31 mouse cellular contexts compared by ENCODE assay signal in genomic region chr11:82860759-82861158, GRCm38 (mm10). TPM values are rescaled to one million over a fixed set of nuclear protein-coding genes. Genes with fewer than 3 reads are reported as not detected.
DNase-seq lines count a peak whose midpoint lies in the region; ATAC-seq lines count a peak whose summit lies in the region.
"Had no signal": no experiment of that assay in that cellular context is flagged by ENCODE, and none has a peak within 500 bp of the region (broad histone marks: within the 10 kb centered on the region; RNA-seq: fewer than 3 reads in every experiment).

No protein-coding gene starts in this region.

- H3K27me3 ChIP-seq in kidney, embryonic 16.5 days (ENCODE audit: insufficient read depth, low read length): no peaks in the 10 kb centered on the region
- H3K27me3 ChIP-seq in midbrain, embryonic 15.5 days (replicated peaks): no peaks in the 10 kb centered on the region
- H3K27me3 ChIP-seq: CH12.LX; forebrain, embryonic 13.5 days; heart, embryonic 12.5 days; heart, embryonic 15.5 days; hindbrain, embryonic 12.5 days; hindbrain, embryonic 15.5 days; intestine, embryonic 15.5 days; Patski had no signal

- DNase-seq in kidney, adult 8-10 months: no peak
- DNase-seq in T-cell, adult 2 months (ENCODE audit: low spot score): no peak
- DNase-seq: adrenal gland, adult 2 months; adrenal gland, postnatal 14 days; B cell, adult 2 months; cerebellum, adult 11-12 months; cerebellum, adult 8-10 months; cerebellum, postnatal 10 days; cerebellum, postnatal 36 days; gastrocnemius, postnatal 10 days; gastrocnemius, postnatal 36 days; heart, adult 11 months; heart, postnatal 14 days; heart, postnatal 4 days had no signal

- no peak overlapping the region for H3K4me3 ChIP-seq in kidney, embryonic 16.5 days (ENCODE audit: low read length)
- no peak overlapping the region for H3K4me3 ChIP-seq in midbrain, embryonic 15.5 days
- H3K4me3 ChIP-seq: forebrain, embryonic 10.5 days; forebrain, embryonic 13.5 days; heart, embryonic 12.5 days; heart, embryonic 15.5 days; hindbrain, embryonic 12.5 days; hindbrain, embryonic 15.5 days; intestine, embryonic 15.5 days had no signal

- peak; percentile 31; the same call in 1 of the 2 replicates for ATAC-seq in kidney, embryonic 16.5 days (ENCODE audit: low FRiP score, low TSS enrichment)
- peak; percentile 53 for ATAC-seq in common myeloid progenitor, adult 5-6 weeks (replicated peaks; ENCODE audit: low read depth, poor library complexity, severe bottlenecking)
- ATAC-seq in hematopoietic stem cell, adult 5-6 weeks (replicated peaks in 1 of 2; ENCODE audit: insufficient read depth in 1 of 2, low FRiP score in 2 of 2, low TSS enrichment in 1 of 2, low read depth in 1 of 2, poor library complexity in 2 of 2, severe bottlenecking in 2 of 2): peak; percentile 17 to 32; a peak in 2 of 4 replicates
- ATAC-seq in midbrain, embryonic 15.5 days (replicated peaks): no peak
- ATAC-seq: forebrain, embryonic 13.5 days; forebrain, embryonic 16.5 days; Patski had no signal

- no peak overlapping the region for H3K9ac ChIP-seq in kidney, embryonic 16.5 days (replicated peaks; ENCODE audit: low read length)
- H3K9ac ChIP-seq in midbrain, embryonic 15.5 days: no peak overlapping the region
- H3K9ac ChIP-seq: forebrain, embryonic 13.5 days; heart, embryonic 12.5 days; heart, embryonic 15.5 days; hindbrain, embryonic 12.5 days; hindbrain, embryonic 15.5 days; intestine, embryonic 15.5 days had no signal

- peaks cover 18% of the 10 kb centered on the region for H3K4me1 ChIP-seq in kidney, embryonic 16.5 days (ENCODE audit: insufficient read depth, low read length)
- H3K4me1 ChIP-seq in midbrain, embryonic 15.5 days: peaks cover 16% of the 10 kb centered on the region; the same call in 1 of the 2 replicates

- no peaks in the 10 kb centered on the region for H3K9me3 ChIP-seq in kidney, embryonic 16.5 days (ENCODE audit: low read length)
- no peaks in the 10 kb centered on the region for H3K9me3 ChIP-seq in midbrain, embryonic 15.5 days
- H3K9me3 ChIP-seq: forebrain, embryonic 10.5 days; forebrain, embryonic 13.5 days; G1E; heart, embryonic 12.5 days; heart, embryonic 15.5 days; hindbrain, embryonic 12.5 days; hindbrain, embryonic 15.5 days; intestine, embryonic 15.5 days had no signal

- no peak overlapping the region for H3K4me2 ChIP-seq in kidney, embryonic 16.5 days (replicated peaks; ENCODE audit: low read depth, low read length)
- H3K4me2 ChIP-seq in midbrain, embryonic 15.5 days: no peak overlapping the region
- H3K4me2 ChIP-seq: forebrain, embryonic 13.5 days; heart, embryonic 12.5 days; heart, embryonic 15.5 days; hindbrain, embryonic 12.5 days; hindbrain, embryonic 15.5 days; intestine, embryonic 15.5 days had no signal

- H3K36me3 ChIP-seq in kidney, embryonic 16.5 days (ENCODE audit: insufficient read depth, low read length): no peaks in the 10 kb centered on the region; the same call in 1 of the 2 replicates
- H3K36me3 ChIP-seq in midbrain, embryonic 15.5 days (replicated peaks): no peaks in the 10 kb centered on the region
- H3K36me3 ChIP-seq: forebrain, embryonic 10.5 days; heart, embryonic 12.5 days; heart, embryonic 15.5 days; hindbrain, embryonic 12.5 days; hindbrain, embryonic 15.5 days; intestine, embryonic 15.5 days had no signal

- 73% methylated on average over 6 of the region's 6 CpGs for WGBS in kidney, embryonic 16.5 days
- WGBS in midbrain, embryonic 15.5 days: 90% methylated on average over 6 of the region's 6 CpGs

- H3K27ac ChIP-seq in kidney, embryonic 16.5 days (ENCODE audit: low read length): no peak overlapping the region
- H3K27ac ChIP-seq in midbrain, embryonic 15.5 days: no peak overlapping the region
- H3K27ac ChIP-seq: forebrain, embryonic 13.5 days; heart, embryonic 15.5 days; hindbrain, embryonic 12.5 days; hindbrain, embryonic 15.5 days; intestine, embryonic 15.5 days had no signal

RNA-seq across cellular contexts. Expression of gene Rffl, which starts 10.3 kb away (rescaled TPM):
- polyA plus RNA-seq in kidney, embryonic 16.5 days (2015; fragmentation: Nextera tagmentation; extraction: Ambion mirVana): 23.7 and 25.0 TPM in 2 replicates
- total RNA-seq in common myeloid progenitor, adult 5-6 weeks (2017): 12.5 and 14.4 TPM in 2 replicates
- 15.8 and 18.8 TPM in 2 replicates for total RNA-seq in hematopoietic stem cell, adult 5-6 weeks (2017)
- 4.1 and 4.6 TPM in 2 replicates for polyA plus RNA-seq in midbrain, embryonic 15.5 days (2015; fragmentation: Nextera tagmentation; extraction: Ambion mirVana)

RNA-seq across cellular contexts. Expression of gene Rad51d, which starts 29.7 kb away (rescaled TPM):
- polyA plus RNA-seq in kidney, embryonic 16.5 days (2015; fragmentation: Nextera tagmentation; extraction: Ambion mirVana): 13.8 and 15.1 TPM in 2 replicates
- total RNA-seq in common myeloid progenitor, adult 5-6 weeks (2017): 15.7 and 16.0 TPM in 2 replicates
- total RNA-seq in hematopoietic stem cell, adult 5-6 weeks (2017): 15.2 and 21.4 TPM in 2 replicates
- polyA plus RNA-seq in midbrain, embryonic 15.5 days (2015; fragmentation: Nextera tagmentation; extraction: Ambion mirVana): 12.1 and 13.9 TPM in 2 replicates

RNA-seq across cellular contexts. Expression of gene Fndc8, which starts 31.2 kb away (rescaled TPM):
- 0.26 and 0.51 TPM in 2 replicates for polyA plus RNA-seq in kidney, embryonic 16.5 days (2015; fragmentation: Nextera tagmentation; extraction: Ambion mirVana)
- total RNA-seq in common myeloid progenitor, adult 5-6 weeks (2017): not detected in 2 replicates
- total RNA-seq in hematopoietic stem cell, adult 5-6 weeks (2017): not detected in 2 replicates
- 0.78 and 1.2 TPM in 2 replicates for polyA plus RNA-seq in midbrain, embryonic 15.5 days (2015; fragmentation: Nextera tagmentation; extraction: Ambion mirVana)
- total RNA-seq: gastrocnemius, adult 18-20 months; gastrocnemius, postnatal 10 days; gastrocnemius, postnatal 36 days; heart, postnatal 14 days had no signal
- polyA plus RNA-seq: brain, embryonic 14.5 days; G1E had no signal

RNA-seq across cellular contexts. Expression of gene Nle1, which starts 47.5 kb away (rescaled TPM):
- polyA plus RNA-seq in kidney, embryonic 16.5 days (2015; fragmentation: Nextera tagmentation; extraction: Ambion mirVana): 36.1 and 40.5 TPM in 2 replicates
- 18.5 and 23.2 TPM in 2 replicates for total RNA-seq in common myeloid progenitor, adult 5-6 weeks (2017)
- 28.5 and 30.5 TPM in 2 replicates for total RNA-seq in hematopoietic stem cell, adult 5-6 weeks (2017)
- polyA plus RNA-seq in midbrain, embryonic 15.5 days (2015; fragmentation: Nextera tagmentation; extraction: Ambion mirVana): 33.8 and 36.8 TPM in 2 replicates

RNA-seq across cellular contexts. Expression of gene Unc45b, which starts 49.6 kb away (rescaled TPM):
- 5.1 and 7.3 TPM in 2 replicates for polyA plus RNA-seq in kidney, embryonic 16.5 days (2015; fragmentation: Nextera tagmentation; extraction: Ambion mirVana)
- not detected in 2 replicates for total RNA-seq in common myeloid progenitor, adult 5-6 weeks (2017)
- total RNA-seq in hematopoietic stem cell, adult 5-6 weeks (2017): 0.15 and 1.6 TPM in 2 replicates
- 1.3 and 2.0 TPM in 2 replicates for polyA plus RNA-seq in midbrain, embryonic 15.5 days (2015; fragmentation: Nextera tagmentation; extraction: Ambion mirVana)
- polyA plus RNA-seq: Patski had no signal
